Mouse (Mus musculus): ENCODE data around the gene Capza1.
"Not testable (repeated sequence)": the region's sequence is repeated elsewhere in the genome, so short reads cannot be mapped to it uniquely, and the experiment has no call there.

Capza1 gene

DNA sequence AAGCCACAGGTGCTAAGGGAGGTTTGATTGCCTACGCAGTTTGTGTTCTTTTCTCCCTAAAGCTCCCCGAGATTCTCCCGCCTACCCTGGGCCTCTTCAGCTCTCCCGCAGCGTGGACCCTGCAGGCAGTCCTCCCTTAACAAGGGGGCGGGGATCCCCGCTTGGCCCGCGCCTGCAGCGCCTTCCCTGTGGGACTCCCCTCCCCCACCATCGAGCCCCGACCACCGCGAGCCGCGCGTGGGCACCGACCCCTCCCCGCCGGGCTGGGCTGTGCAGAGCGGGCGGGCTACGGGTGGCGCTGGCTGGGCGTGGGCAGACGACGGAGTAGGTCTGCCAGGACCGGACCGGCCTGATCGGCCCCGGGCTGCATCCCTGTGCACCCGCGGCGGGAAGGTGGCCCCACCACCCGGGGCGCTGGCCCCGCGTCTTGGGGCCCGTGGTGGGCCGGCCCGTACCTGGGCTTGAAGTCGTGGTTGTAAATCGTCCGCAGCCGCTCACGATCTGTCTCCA is 46.8 kb downstream of the Capza1 start:
- DNase-seq (ENCODE audit: low read depth, low spot score): no peak

GRCm38 (mm10) chr3:104816130-104816529 is 48.2 kb downstream of the Capza1 start:
- no peak for DNase-seq (ENCODE audit: low read depth, low spot score)

GRCm38 (mm10) chr3:104815346-104815745 is 49.0 kb downstream of the Capza1 start:
- DNase-seq (ENCODE audit: low read depth, low spot score): no peak

GRCm38 (mm10) chr3:104814746-104815145 is 49.6 kb downstream of the Capza1 start:
- DNase-seq (ENCODE audit: low read depth, low spot score): no peak

DNA sequence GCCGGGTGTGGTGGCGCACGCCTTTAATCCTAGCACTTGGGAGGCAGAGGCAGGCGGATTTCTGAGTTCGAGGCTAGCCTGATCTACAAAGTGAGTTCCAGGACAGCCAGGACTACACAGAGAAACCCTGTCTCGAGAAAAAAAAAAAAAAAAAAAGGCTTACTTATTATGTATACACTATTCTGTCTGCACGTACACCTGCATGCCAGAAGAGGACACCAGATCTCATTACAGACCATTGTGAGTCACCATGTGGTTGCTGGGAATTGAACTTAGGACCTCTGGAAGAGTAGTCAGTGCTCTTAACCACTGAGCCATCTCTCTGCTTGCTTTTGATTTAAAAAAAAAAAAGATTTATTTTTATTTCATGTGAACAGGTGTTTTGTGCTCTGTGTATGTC is 51.1 kb downstream of the Capza1 start:
- not testable (repeated sequence) for DNase-seq (ENCODE audit: low read depth, low spot score)

DNA sequence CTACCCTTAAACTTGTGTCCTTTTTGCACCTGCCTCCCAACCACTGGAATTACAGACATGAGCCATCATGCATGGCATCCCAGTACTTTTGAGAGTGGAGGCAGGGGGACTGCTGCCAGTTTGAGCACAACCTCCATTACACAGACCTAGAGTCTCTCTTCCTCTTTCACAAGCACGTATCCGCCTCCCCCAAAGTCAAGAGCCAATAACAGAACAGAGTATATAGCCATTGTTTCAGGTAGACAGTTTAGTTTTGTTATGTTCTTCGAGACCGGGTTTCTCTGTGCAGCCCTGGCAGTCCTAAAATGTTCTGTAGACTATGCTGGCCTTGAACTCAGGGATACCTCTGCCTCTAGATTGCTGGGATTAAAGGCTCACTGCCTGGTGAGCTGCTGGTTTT is 52.1 kb downstream of the Capza1 start:
- no peak for DNase-seq (ENCODE audit: low read depth, low spot score)

- no peak for DNase-seq (ENCODE audit: low read depth, low spot score)
Measured at GRCm38 (mm10) chr3:104811752-104812151, 52.6 kb downstream of the Capza1 start.

GRCm38 (mm10) chr3:104805539-104805938 is 58.8 kb downstream of the Capza1 start:
- no peak for DNase-seq (ENCODE audit: low read depth, low spot score)

DNA sequence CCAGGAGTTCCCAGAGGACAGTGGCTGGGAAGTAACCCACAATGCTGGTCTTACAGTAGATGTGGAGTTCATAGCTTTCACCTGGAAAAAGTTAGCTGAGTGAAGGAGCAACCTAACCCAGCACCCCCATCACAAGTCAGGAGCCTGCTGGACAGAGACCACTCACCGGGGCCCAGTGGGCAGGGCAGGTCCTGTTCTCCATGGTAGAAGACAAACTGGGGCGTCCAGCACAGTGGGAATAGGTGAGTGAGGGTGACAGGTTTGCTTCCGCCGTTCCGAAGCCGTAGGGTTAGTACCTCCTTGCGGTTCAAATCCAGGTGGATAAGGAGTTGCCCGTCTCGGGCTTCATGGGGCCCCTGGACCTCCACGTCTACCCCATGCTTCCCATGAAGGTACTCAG is 60.0 kb downstream of the Capza1 start:
- DNase-seq (ENCODE audit: low read depth, low spot score): no peak

GRCm38 (mm10) chr3:104801481-104801880 is 62.8 kb downstream of the Capza1 start:
- no peak for DNase-seq (ENCODE audit: low read depth, low spot score)

- DNase-seq (ENCODE audit: low read depth, low spot score): no peak
Measured at GRCm38 (mm10) chr3:104800681-104801080, 63.6 kb downstream of the Capza1 start.

- DNase-seq (ENCODE audit: low read depth, low spot score): no peak
Measured at GRCm38 (mm10) chr3:104796430-104797082, 67.7 kb downstream of the Capza1 start.

DNA sequence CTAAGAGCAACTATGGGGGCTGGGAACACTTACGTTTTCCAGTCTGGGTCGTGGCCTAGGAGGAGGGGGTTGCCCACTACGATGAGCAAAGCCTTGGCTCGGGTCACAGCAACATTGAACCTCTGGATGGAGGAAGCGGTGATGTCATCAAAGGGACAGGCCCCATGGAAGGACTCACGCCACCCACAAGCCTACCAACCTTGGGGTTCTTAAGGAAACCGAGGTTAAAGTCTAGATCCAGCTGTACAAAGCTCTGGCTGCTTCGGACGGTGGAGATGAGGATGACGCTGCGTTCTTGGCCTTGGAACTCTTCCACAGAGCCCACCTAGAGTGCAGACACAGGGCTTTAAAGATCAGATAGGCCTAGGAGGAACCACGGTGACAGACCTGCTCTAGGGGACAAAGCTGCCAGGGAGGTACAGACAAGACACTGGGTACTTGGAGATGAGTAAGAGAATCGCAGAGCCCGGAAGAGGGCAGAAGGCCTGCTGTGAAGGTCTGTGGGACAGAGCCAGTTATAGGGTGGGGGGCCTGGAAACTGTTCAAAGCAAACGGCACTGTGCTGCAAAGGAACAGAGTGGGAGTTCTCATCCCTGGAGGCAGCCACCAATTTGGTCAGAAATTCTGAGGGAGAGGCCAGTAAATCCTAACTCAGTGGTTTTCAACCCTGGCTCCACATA is 68.5 kb downstream of the Capza1 start:
- no peak for DNase-seq (ENCODE audit: low read depth, low spot score)

DNA sequence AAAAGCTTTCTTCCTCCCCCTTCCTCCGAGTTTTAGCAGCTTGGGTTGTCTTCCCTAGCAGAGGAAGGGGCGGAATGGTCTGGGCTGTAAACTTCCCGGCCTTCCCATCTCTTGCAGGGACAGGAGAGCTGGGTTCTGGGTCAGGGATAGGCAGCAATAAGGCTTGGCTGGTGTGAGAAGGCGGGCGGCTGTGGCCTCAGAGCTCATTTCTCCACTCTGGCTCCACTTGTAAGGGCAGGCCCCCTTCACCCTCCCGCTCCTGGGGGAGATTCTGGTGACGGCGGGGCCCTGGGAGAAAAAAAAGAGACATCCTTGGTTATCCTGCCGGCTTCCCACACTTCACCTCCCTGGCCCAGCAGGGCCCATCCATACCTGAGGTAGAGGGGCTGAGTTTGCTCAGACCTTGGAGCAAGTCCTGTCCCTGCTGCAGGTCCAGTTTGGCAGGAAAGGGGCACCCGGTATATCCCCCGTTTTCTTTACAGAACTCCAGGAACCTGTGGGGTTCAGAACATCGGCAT is 69.3 kb downstream of the Capza1 start:
- no peak for DNase-seq (ENCODE audit: low read depth, low spot score)

DNA sequence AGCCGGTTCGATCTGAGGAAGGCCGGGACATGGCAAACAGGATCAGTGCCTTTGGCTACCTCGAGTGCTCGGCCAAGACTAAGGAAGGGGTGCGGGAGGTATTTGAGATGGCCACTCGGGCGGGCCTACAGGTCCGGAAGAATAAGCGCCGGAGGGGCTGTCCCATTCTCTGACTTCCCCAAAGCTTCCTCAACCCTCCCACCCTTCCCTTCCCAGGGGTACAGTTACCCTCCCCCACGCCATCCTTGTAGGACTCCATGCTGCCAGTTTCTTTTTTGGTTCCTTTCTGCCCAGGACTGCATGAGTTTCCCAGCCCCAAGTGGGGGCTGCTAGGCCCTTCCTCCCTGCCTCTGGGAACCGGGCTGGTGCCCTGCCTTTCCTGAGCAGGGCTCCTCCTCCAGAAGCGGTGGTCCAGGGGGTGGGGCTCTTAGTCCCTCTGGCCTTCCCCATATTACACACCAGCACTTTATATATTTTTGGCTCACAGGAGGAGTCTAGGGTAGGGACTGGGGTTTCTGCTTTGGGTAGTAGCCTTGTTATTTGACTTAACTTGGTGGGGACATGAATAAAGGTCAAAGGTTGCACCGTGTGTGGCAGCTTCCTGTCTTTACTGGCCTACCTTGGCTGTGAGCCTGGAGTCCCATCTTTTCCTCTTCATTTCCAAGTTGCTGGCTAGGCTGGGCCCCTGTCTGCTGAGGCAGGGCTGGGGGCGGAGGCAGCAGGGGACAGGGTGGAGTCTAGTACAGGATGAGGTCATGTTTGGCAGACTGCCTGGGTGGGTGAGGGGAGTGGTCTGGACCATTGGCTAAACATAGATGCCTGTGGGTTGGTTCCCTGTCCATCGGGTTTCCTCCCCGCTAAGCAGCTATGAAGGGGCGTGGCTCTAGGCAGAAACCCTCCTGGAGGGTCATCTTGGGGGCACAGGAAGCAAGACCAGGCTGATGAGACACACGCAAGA is 70.2 kb downstream of the Capza1 start:
- DNase-seq (ENCODE audit: low read depth, low spot score): no peak

- DNase-seq (ENCODE audit: low read depth, low spot score): no peak
Measured at GRCm38 (mm10) chr3:104792360-104793270, 71.7 kb downstream of the Capza1 start.

DNA sequence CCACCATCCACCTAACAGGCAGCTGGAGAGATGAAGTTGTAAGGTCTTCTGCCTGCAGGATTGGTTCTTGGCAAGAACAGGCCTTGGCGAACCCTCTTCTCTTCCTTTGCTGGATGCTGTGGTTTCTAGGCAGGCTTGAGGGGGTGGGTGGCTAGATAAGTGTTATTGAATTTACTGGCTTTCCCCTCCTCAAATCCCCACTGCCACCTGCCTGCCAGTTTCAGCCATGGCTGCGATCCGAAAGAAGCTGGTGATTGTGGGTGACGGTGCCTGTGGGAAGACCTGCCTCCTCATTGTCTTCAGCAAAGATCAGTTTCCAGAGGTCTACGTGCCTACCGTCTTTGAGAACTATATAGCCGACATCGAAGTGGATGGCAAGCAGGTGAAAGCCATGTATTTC is 72.6 kb downstream of the Capza1 start:
- DNase-seq (ENCODE audit: low read depth, low spot score): no peak

DNA sequence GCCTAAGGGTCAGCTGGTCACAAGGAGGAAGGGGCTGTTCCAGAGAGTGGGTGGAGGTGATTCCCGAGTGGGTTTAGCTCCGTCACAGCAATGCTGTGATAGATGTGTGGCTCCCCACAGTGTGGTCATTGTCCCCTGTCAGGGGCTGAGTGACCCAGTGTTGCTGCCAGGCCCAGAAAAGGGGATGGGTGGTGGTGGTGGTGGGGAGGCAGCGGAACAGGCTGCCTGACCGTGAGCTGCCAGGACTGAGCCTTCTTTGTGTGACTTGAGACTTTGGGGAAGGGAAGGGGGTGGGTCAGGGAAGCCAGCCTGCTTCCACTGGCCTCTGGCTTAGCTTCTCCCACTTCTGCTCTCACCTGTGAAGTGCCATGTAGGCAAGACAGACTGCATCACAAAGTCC is 73.3 kb downstream of the Capza1 start:
- DNase-seq (ENCODE audit: low read depth, low spot score): no peak

DNA sequence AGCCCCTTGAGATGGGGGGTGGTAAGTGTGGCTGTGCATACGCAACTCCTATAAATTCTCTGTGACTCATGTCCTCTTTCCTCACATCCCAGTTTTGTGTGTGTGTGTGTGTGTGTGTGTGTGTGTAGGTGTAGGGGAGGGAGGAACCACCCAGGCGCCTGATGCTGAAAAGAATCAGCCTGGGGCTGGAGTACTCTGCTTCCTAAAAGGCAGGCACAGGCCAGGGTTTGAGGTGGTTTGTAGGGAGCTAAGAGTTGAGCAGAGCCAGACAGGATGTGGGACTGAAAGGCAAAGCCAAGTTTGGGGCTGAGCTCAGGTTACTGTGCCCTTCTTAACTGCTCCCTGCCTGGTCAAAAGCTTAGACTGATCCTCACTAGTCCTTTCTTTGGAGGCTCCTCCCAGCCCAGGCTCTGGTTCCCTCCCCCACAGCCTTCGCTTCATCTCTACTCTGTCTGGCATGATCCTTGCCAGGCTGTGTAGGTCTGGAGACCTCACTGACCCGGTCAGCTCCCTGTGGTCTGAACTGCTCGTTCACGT is 73.8 kb downstream of the Capza1 start:
- no peak for DNase-seq (ENCODE audit: low read depth, low spot score)

DNA sequence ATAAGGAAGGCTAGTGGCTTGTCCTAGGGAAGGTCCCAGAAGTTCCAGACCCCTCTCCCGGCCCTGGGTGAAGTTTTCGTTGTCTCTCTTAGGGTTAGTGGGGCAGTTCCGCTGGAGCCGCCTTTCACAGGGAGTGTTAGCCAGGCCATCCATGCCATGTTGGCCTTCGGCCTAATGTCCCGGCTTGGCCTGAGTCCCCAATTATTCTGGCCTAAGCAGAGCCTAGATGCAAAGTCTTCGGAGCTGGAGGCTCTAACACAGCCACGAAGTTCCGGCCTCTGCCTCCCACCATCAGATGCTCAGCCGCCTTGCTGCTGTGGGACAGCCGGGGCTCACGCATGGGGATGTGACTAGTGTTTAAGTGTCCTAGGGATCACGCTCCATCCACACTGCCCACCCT is 74.5 kb downstream of the Capza1 start:
- no peak for DNase-seq (ENCODE audit: low read depth, low spot score)

DNA sequence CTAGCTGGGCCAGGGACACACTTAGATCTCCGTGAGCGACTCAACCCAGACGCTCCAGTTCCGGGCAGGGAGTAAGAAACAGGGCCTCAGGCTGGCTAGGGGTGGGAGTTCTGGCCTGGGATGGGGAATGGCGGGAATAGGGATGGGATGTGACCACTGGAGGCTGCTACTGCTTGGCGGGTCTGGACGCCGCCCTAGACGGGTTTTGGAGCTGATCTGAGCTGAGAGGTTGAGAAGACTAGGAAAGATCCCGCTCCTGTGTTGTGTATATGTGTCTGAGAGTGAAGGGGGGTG is 75.0 kb downstream of the Capza1 start:
- DNase-seq (ENCODE audit: low read depth, low spot score): no peak

Measured in c-Kit-negative CD71-positive TER-119-positive erythroid progenitor cells, embryonic 14.5 days (primary cell).